Mouse (Mus musculus): ENCODE results near the gene Hist1h2af. TPM values are rescaled to one million over a fixed set of nuclear protein-coding genes. Genes with fewer than 3 reads are reported as not detected.
"Not testable (repeated sequence)": the region's sequence is repeated elsewhere in the genome, so short reads cannot be mapped to it uniquely, and the experiment has no call there.

Hist1h2af gene
- polyA plus RNA-seq, 1 experiment, result 2.4 TPM

GRCm38 (mm10) chr13:23546694-23547093 is 13.0 kb downstream of the Hist1h2af start:
- H3K4me1 ChIP-seq (ENCODE audit: control insufficient read depth, insufficient read depth, low read length), result no peaks in the 10 kb centered on the region
- DNase-seq, result no peak
- no peak overlapping the region for H3K4me3 ChIP-seq (replicated peaks; ENCODE audit: insufficient read depth, low read depth, low read length)
- TF ChIP-seq CTCF (IDR thresholded peaks at IDR 0.05; ENCODE audit: borderline replicate concordance, insufficient read depth, low read depth, low read length), result no peak
- no peak for TF ChIP-seq POLR2A (IDR thresholded peaks at IDR 0.05; ENCODE audit: borderline replicate concordance, insufficient read depth, low read length)
- H3K27ac ChIP-seq (ENCODE audit: insufficient read depth, low read length), result no peak overlapping the region
- H3K27me3 ChIP-seq (ENCODE audit: control insufficient read depth, insufficient read depth, low read length), result no peaks in the 10 kb centered on the region
- 80% methylated on average over 5 of the region's 5 CpGs for WGBS

GRCm38 (mm10) chr13:23550761-23551145 is 17.0 kb downstream of the Hist1h2af start:
- H3K27me3 ChIP-seq (ENCODE audit: control insufficient read depth, insufficient read depth, low read length), result no peaks in the 10 kb centered on the region
- no peak for DNase-seq
- 15% methylated on average over 3 of the region's 3 CpGs for WGBS
- no peak overlapping the region for H3K4me3 ChIP-seq (replicated peaks; ENCODE audit: insufficient read depth, low read depth, low read length)
- no peaks in the 10 kb centered on the region; the same call in 1 of the 2 replicates for H3K4me1 ChIP-seq (ENCODE audit: control insufficient read depth, insufficient read depth, low read length)
- H3K27ac ChIP-seq (ENCODE audit: insufficient read depth, low read length), result no peak overlapping the region
- TF ChIP-seq POLR2A (IDR thresholded peaks at IDR 0.05; ENCODE audit: borderline replicate concordance, insufficient read depth, low read length) (no peak), CTCF (IDR thresholded peaks at IDR 0.05; ENCODE audit: borderline replicate concordance, insufficient read depth, low read depth, low read length) (no peak)

DNA sequence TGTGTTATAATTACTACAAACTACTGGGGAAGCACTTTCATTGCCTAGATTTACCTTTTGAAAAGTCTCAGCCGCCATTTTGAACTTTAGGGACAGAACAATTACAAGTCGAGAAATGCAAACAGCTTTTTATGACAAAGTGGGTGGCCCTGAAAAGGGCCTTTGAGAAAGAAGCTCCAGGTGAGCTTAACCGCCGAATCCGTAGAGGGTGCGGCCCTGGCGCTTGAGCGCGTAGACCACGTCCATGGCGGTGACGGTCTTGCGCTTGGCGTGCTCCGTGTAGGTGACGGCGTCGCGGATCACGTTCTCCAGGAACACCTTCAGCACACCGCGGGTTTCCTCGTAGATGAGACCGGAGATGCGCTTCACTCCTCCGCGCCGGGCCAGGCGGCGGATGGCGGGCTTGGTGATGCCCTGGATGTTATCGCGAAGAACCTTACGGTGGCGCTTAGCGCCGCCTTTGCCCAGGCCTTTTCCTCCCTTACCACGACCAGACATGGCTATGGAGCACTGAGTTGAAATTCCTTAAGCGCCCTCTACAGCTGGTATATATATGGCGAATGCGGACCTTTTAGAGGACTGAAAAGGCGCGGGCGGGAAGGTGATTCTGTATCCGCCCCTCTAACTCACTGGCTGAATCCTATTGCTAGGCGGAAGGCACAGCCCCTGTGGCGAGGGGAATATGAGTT is 17.6 kb downstream of the Hist1h2af start, which contains the start of gene Hist1h4f:
Gene Hist1h4f (minus strand): TSS at position 503 of the 689 bp plus-strand sequence.
- H3K4me3 ChIP-seq (replicated peaks; ENCODE audit: insufficient read depth, low read depth, low read length), result peak within 1 kb of the TSS; percentile 42
- H3K4me1 ChIP-seq (ENCODE audit: control insufficient read depth, insufficient read depth, low read length); H3K27me3 ChIP-seq (ENCODE audit: control insufficient read depth, insufficient read depth, low read length): not testable (repeated sequence)
- peak; percentile 88 to 92 for DNase-seq
- H3K27ac ChIP-seq (ENCODE audit: insufficient read depth, low read length), result 0 out of 2 replicates have a peak within 1 kb of the TSS, but pooled peaks have one; percentile 3
- under 1% methylated on average over 47 of the region's 47 CpGs for WGBS
- peak; percentile 91; the same call in 1 of the 2 replicates for TF ChIP-seq POLR2A (IDR thresholded peaks at IDR 0.05; ENCODE audit: borderline replicate concordance, insufficient read depth, low read length)
- peak; percentile 12; the same call in 1 of the 2 replicates for TF ChIP-seq CTCF (IDR thresholded peaks at IDR 0.05; ENCODE audit: borderline replicate concordance, insufficient read depth, low read depth, low read length)

GRCm38 (mm10) chr13:23551931-23552914 is 18.5 kb downstream of the Hist1h2af start:
- peak overlapping the region; percentile 42 for H3K4me3 ChIP-seq (replicated peaks; ENCODE audit: insufficient read depth, low read depth, low read length)
- WGBS, result 43% methylated on average over 8 of the region's 8 CpGs
- TF ChIP-seq POLR2A (IDR thresholded peaks at IDR 0.05; ENCODE audit: borderline replicate concordance, insufficient read depth, low read length) (no peak), CTCF (IDR thresholded peaks at IDR 0.05; ENCODE audit: borderline replicate concordance, insufficient read depth, low read depth, low read length) (no peak)
- no peaks in the 10 kb centered on the region for H3K27me3 ChIP-seq (ENCODE audit: control insufficient read depth, insufficient read depth, low read length)
- H3K4me1 ChIP-seq (ENCODE audit: control insufficient read depth, insufficient read depth, low read length), result peaks cover 2% of the 10 kb centered on the region; the same call in 1 of the 2 replicates
- no peak for DNase-seq
- no peak overlapping the region for H3K27ac ChIP-seq (ENCODE audit: insufficient read depth, low read length)

GRCm38 (mm10) chr13:23552962-23553361 is 19.3 kb downstream of the Hist1h2af start, which contains the start of gene Hist1h1d:
Gene Hist1h1d (plus strand): TSS chr13:23553262.
- DNase-seq, result no peak
- TF ChIP-seq CTCF (IDR thresholded peaks at IDR 0.05; ENCODE audit: borderline replicate concordance, insufficient read depth, low read depth, low read length), result no peak
- no peak for TF ChIP-seq POLR2A (IDR thresholded peaks at IDR 0.05; ENCODE audit: borderline replicate concordance, insufficient read depth, low read length)
- no peaks in the 10 kb centered on the region for H3K27me3 ChIP-seq (ENCODE audit: control insufficient read depth, insufficient read depth, low read length)
- no peak within 1 kb of the TSS for H3K27ac ChIP-seq (ENCODE audit: insufficient read depth, low read length)
- peaks cover 2% of the 10 kb centered on the region; the same call in 1 of the 2 replicates for H3K4me1 ChIP-seq (ENCODE audit: control insufficient read depth, insufficient read depth, low read length)
- H3K4me3 ChIP-seq (replicated peaks; ENCODE audit: insufficient read depth, low read depth, low read length), result no peak within 1 kb of the TSS

DNA sequence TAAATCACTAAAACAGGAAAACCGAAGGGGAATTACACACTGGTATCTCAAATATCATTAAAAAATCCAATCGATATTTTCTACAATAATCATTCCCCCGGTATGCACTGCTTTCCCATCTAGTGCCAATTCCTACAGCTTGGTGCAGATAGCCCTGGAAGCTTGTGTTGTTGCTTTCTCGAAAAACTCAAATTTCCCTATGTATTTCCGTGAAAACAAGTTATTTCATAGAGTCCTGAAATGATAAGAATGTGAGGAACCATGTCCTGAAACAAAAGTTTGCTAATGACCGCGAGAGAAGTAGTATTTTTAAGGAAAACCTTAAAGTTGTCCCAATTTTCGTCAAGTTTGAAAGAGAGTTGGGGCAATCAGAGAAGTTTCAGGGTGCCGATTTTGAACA is 20.7 kb downstream of the Hist1h2af start:
- WGBS, result 14% methylated on average over 9 of the region's 9 CpGs

More for the DNA sequence above, 20.7 kb downstream of the Hist1h2af start:
- Histone ChIP-seq H3K27me3 (ENCODE audit: control insufficient read depth, insufficient read depth, low read length) (no peaks in the 10 kb centered on the region), H3K4me3 (replicated peaks; ENCODE audit: insufficient read depth, low read depth, low read length) (peak overlapping the region; percentile 33), H3K4me1 (ENCODE audit: control insufficient read depth, insufficient read depth, low read length) (peaks cover 2% of the 10 kb centered on the region; the same call in 1 of the 2 replicates), H3K27ac (ENCODE audit: insufficient read depth, low read length) (no peak overlapping the region)
- no peak for DNase-seq
- TF ChIP-seq CTCF (IDR thresholded peaks at IDR 0.05; ENCODE audit: borderline replicate concordance, insufficient read depth, low read depth, low read length) (no peak), POLR2A (IDR thresholded peaks at IDR 0.05; ENCODE audit: borderline replicate concordance, insufficient read depth, low read length) (no peak)

All from cerebellum, adult 2 months (tissue).